Mouse (Mus musculus): ENCODE data around the gene Rimbp2. TPM values are rescaled to one million over a fixed set of nuclear protein-coding genes. Genes with fewer than 3 reads are reported as not detected.

The Rimbp2 gene
- polyA plus RNA-seq, 1 experiment from 2014 or later: 0.42 TPM

- peaks cover 10% of the 10 kb centered on the region; the same call in 1 of the 2 replicates for H3K4me1 ChIP-seq
- WGBS: 90% methylated on average over 5 of the region's 5 CpGs
- H3K4me3 ChIP-seq: no peak overlapping the region
- H3K27me3 ChIP-seq (ENCODE audit: low read depth, poor library complexity, severe bottlenecking): no peaks in the 10 kb centered on the region
- DNase-seq (ENCODE audit: low spot score): no peak
- no peaks in the 10 kb centered on the region for H3K36me3 ChIP-seq
- H3K27ac ChIP-seq (replicated peaks): no peak overlapping the region
- H3K9me3 ChIP-seq (replicated peaks): no peaks in the 10 kb centered on the region
Observed at GRCm38 (mm10) chr5:128866811-128867210, 86.5 kb downstream of the Rimbp2 start.

- H3K36me3 ChIP-seq: no peaks in the 10 kb centered on the region
- no peak overlapping the region for H3K27ac ChIP-seq (replicated peaks)
- H3K27me3 ChIP-seq (ENCODE audit: low read depth, poor library complexity, severe bottlenecking): no peaks in the 10 kb centered on the region
- H3K9me3 ChIP-seq (replicated peaks): no peaks in the 10 kb centered on the region
- no peak for DNase-seq (ENCODE audit: low spot score)
- H3K4me1 ChIP-seq: peaks cover 10% of the 10 kb centered on the region; the same call in 1 of the 2 replicates
- H3K4me3 ChIP-seq: no peak overlapping the region
- 82% methylated on average over 5 of the region's 5 CpGs for WGBS
Observed at GRCm38 (mm10) chr5:128866291-128866690, 87.0 kb downstream of the Rimbp2 start.

DNA sequence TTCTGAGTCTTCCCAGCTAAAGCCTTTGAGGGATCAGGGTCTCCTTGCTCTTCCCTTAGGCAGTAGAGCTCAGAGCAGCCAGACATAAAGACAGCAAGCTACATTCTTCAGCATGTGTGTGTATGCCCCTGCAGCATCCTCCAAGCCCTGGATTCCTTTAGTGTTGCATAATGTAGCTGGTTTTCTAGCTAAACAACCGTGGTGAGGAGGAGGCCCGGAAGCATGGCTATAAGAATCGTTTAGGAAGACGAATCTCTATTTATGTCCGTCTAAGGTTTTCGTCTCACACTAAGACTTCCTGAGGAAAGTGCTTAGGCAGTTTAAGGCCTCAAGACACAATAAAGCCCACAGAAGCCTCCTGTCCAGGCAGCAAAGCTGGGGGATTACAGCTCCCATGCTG, 89.8 kb downstream of the Rimbp2 start:
- H3K9me3 ChIP-seq (replicated peaks): no peaks in the 10 kb centered on the region
- WGBS: 52% methylated on average over 6 of the region's 6 CpGs
- no peak for DNase-seq (ENCODE audit: low spot score)

GRCm38 (mm10) chr5:128860907-128861306, 92.4 kb downstream of the Rimbp2 start:
- no peaks in the 10 kb centered on the region for H3K27me3 ChIP-seq (ENCODE audit: low read depth, poor library complexity, severe bottlenecking)
- H3K27ac ChIP-seq (replicated peaks): no peak overlapping the region
- H3K4me3 ChIP-seq: no peak overlapping the region
- WGBS: 91% methylated on average over 3 of the region's 3 CpGs
- no peak for DNase-seq (ENCODE audit: low spot score)
- H3K4me1 ChIP-seq: peaks cover 10% of the 10 kb centered on the region; the same call in 1 of the 2 replicates
- no peaks in the 10 kb centered on the region for H3K36me3 ChIP-seq
- H3K9me3 ChIP-seq (replicated peaks): no peaks in the 10 kb centered on the region

More for the DNA sequence above, 89.8 kb downstream of the Rimbp2 start:
- H3K36me3 ChIP-seq: no peaks in the 10 kb centered on the region
- H3K4me1 ChIP-seq: peaks cover 10% of the 10 kb centered on the region; the same call in 1 of the 2 replicates
- no peak overlapping the region for H3K4me3 ChIP-seq
- H3K27me3 ChIP-seq (ENCODE audit: low read depth, poor library complexity, severe bottlenecking): no peaks in the 10 kb centered on the region
- no peak overlapping the region; the same call in 1 of the 2 replicates for H3K27ac ChIP-seq (replicated peaks)

DNA sequence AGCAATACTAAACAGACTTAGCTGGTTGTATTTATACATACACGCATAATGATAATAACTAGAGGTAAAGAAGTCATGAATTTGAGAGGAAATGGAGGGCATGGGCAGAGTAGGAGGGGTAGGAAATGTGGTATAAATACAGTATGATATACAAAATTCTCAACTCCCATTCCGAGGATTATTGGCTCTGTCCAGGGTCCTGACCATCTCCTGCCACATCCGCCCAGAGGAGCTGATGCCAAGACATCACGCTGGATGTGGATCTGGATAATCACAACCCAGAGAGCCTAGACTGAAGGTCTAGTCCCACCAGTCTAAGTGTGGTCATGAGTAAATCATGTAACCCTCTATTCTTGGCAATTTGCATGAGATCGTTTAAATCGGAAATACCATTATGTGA, 100.5 kb downstream of the Rimbp2 start:
- no peak for DNase-seq (ENCODE audit: low spot score)
- H3K27ac ChIP-seq (replicated peaks): no peak overlapping the region
- H3K4me1 ChIP-seq: no peaks in the 10 kb centered on the region
- H3K27me3 ChIP-seq (ENCODE audit: low read depth, poor library complexity, severe bottlenecking): no peaks in the 10 kb centered on the region
- H3K4me3 ChIP-seq: no peak overlapping the region
- WGBS: 66% methylated on average over 6 of the region's 6 CpGs
- H3K9me3 ChIP-seq (replicated peaks): no peaks in the 10 kb centered on the region
- H3K36me3 ChIP-seq: no peaks in the 10 kb centered on the region

- 88% methylated on average over 8 of the region's 8 CpGs for WGBS
- peaks cover 4% of the 10 kb centered on the region for H3K4me1 ChIP-seq
Observed at GRCm38 (mm10) chr5:128847806-128848205, 105.5 kb downstream of the Rimbp2 start.

GRCm38 (mm10) chr5:128846433-128847040, 106.7 kb downstream of the Rimbp2 start:
- H3K27ac ChIP-seq (replicated peaks): no peak overlapping the region
- no peak overlapping the region for H3K4me3 ChIP-seq
- H3K36me3 ChIP-seq: no peaks in the 10 kb centered on the region
- H3K9me3 ChIP-seq (replicated peaks): 0 out of 2 replicates have a peak, but pooled peaks cover 5% of the 10 kb centered on the region
- 86% methylated on average over 12 of the region's 12 CpGs for WGBS
- H3K27me3 ChIP-seq (ENCODE audit: low read depth, poor library complexity, severe bottlenecking): no peaks in the 10 kb centered on the region
- DNase-seq (ENCODE audit: low spot score): no peak
- peaks cover 16% of the 10 kb centered on the region for H3K4me1 ChIP-seq

More at GRCm38 (mm10) chr5:128847806-128848205, 105.5 kb downstream of the Rimbp2 start:
- Histone ChIP-seq H3K36me3 (no peaks in the 10 kb centered on the region), H3K27me3 (ENCODE audit: low read depth, poor library complexity, severe bottlenecking) (no peaks in the 10 kb centered on the region), H3K27ac (replicated peaks) (no peak overlapping the region), H3K4me3 (no peak overlapping the region), H3K9me3 (replicated peaks) (0 out of 2 replicates have a peak, but pooled peaks cover 5% of the 10 kb centered on the region)
- DNase-seq (ENCODE audit: low spot score): no peak

DNA sequence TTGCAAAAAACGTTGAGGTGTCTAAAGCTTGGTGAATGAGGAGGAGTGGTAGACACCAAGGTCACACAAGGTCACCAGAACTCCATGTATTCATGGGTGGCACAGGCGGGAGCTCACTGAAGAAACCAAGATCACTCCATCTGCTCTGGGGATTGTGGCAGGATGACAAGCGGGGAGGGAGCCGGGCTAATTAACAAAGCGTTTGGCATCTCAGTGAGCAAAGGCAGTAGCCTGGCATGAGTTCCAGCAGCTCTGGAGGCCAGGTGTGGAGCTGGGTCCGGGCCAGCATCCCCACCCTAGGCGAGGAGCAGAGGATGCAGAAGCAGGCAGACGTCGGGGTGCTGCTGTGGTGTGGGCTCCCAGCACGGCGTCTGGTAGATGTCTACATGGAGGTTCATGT, 108.3 kb downstream of the Rimbp2 start:
- Histone ChIP-seq H3K27me3 (ENCODE audit: low read depth, poor library complexity, severe bottlenecking) (no peaks in the 10 kb centered on the region), H3K27ac (replicated peaks) (no peak overlapping the region), H3K4me1 (peaks cover 19% of the 10 kb centered on the region), H3K9me3 (replicated peaks) (0 out of 2 replicates have a peak, but pooled peaks cover 5% of the 10 kb centered on the region), H3K36me3 (no peaks in the 10 kb centered on the region), H3K4me3 (no peak overlapping the region)
- no peak for DNase-seq (ENCODE audit: low spot score)
- WGBS: 88% methylated on average over 11 of the region's 11 CpGs

DNA sequence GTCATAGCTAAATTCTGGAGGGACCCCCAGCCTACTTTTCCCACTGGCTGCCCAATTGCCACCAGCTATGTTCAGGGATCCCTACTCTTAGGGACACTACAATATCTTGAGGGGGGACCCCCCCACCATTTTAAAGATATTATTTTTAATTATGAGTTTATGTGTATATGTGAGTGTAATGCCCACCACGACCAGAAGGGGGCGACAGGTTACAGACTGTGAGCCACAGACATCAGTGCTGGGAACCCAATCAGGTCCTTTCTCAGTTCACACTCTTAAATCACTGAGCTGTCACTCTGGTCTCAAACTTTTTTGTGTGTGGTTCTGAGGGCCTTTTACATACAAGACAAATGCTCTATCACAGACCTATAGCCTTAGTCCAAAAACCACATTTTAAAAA, 109.3 kb downstream of the Rimbp2 start:
- WGBS: 46% methylated on average over 2 of the region's 2 CpGs
- Histone ChIP-seq H3K27me3 (ENCODE audit: low read depth, poor library complexity, severe bottlenecking) (no peaks in the 10 kb centered on the region), H3K9me3 (replicated peaks) (0 out of 2 replicates have a peak, but pooled peaks cover 5% of the 10 kb centered on the region), H3K36me3 (no peaks in the 10 kb centered on the region), H3K27ac (replicated peaks) (no peak overlapping the region), H3K4me3 (no peak overlapping the region), H3K4me1 (peaks cover 19% of the 10 kb centered on the region)
- DNase-seq (ENCODE audit: low spot score): no peak

GRCm38 (mm10) chr5:128841541-128841940, 111.7 kb downstream of the Rimbp2 start:
- DNase-seq (ENCODE audit: low spot score): no peak
- H3K27ac ChIP-seq (replicated peaks): no peak overlapping the region
- no peaks in the 10 kb centered on the region for H3K36me3 ChIP-seq
- 0 out of 2 replicates have a peak, but pooled peaks cover 5% of the 10 kb centered on the region for H3K9me3 ChIP-seq (replicated peaks)
- H3K4me1 ChIP-seq: peaks cover 19% of the 10 kb centered on the region
- H3K4me3 ChIP-seq: no peak overlapping the region
- 82% methylated on average over 4 of the region's 4 CpGs for WGBS
- no peaks in the 10 kb centered on the region for H3K27me3 ChIP-seq (ENCODE audit: low read depth, poor library complexity, severe bottlenecking)

GRCm38 (mm10) chr5:128837045-128837444, 116.2 kb downstream of the Rimbp2 start:
- no peak overlapping the region for H3K4me3 ChIP-seq
- H3K27ac ChIP-seq (replicated peaks): no peak overlapping the region
- no peaks in the 10 kb centered on the region for H3K9me3 ChIP-seq (replicated peaks)
- H3K36me3 ChIP-seq: no peaks in the 10 kb centered on the region
- H3K4me1 ChIP-seq: peaks cover 7% of the 10 kb centered on the region
- H3K27me3 ChIP-seq (ENCODE audit: low read depth, poor library complexity, severe bottlenecking): no peaks in the 10 kb centered on the region
- WGBS: 95% methylated on average over 7 of the region's 7 CpGs
- no peak for DNase-seq (ENCODE audit: low spot score)

GRCm38 (mm10) chr5:128834126-128834525, 119.2 kb downstream of the Rimbp2 start:
- no peak overlapping the region for H3K4me3 ChIP-seq
- no peaks in the 10 kb centered on the region for H3K27me3 ChIP-seq (ENCODE audit: low read depth, poor library complexity, severe bottlenecking)
- no peak for DNase-seq (ENCODE audit: low spot score)
- no peaks in the 10 kb centered on the region for H3K4me1 ChIP-seq
- no peak overlapping the region for H3K27ac ChIP-seq (replicated peaks)
- 72% methylated on average over 8 of the region's 8 CpGs for WGBS
- H3K36me3 ChIP-seq: no peaks in the 10 kb centered on the region
- no peaks in the 10 kb centered on the region for H3K9me3 ChIP-seq (replicated peaks)

GRCm38 (mm10) chr5:128822843-128823242, 130.4 kb downstream of the Rimbp2 start:
- no peaks in the 10 kb centered on the region for H3K9me3 ChIP-seq (replicated peaks)
- no peaks in the 10 kb centered on the region for H3K36me3 ChIP-seq
- DNase-seq (ENCODE audit: low spot score): no peak
- no peak overlapping the region for H3K4me3 ChIP-seq
- no peak overlapping the region for H3K27ac ChIP-seq (replicated peaks)
- H3K4me1 ChIP-seq: peaks cover 5% of the 10 kb centered on the region; the same call in 1 of the 2 replicates
- WGBS: 80% methylated on average over 3 of the region's 3 CpGs
- H3K27me3 ChIP-seq (ENCODE audit: low read depth, poor library complexity, severe bottlenecking): no peaks in the 10 kb centered on the region

Data from midbrain, embryonic 10.5 days (tissue).